Mouse (Mus musculus): ENCODE data around the gene Thpo.

DNA sequence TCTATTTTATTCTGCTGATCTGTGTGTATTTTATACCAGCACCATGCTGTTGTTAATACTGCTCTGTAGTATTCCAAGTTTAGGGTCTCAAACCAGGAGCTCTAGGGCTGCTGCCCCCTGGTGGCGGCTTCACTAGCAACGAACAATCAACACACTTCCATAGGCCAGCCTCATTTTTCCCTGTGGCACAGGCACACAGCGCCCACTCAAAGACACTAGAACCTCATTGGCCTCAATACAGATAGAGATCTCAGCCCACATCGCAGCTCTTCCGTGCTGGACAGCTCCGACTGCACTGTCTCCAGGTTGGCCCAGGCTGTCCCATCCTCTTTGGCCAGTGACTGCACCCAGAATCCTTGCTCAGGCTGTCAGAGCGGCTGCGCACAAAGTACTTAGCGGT is 30.9 kb upstream of the Thpo start:
- peak; percentile 74 for TF ChIP-seq CTCF (IDR thresholded peaks at IDR 0.05; ENCODE audit: low read depth)
- no peak for TF ChIP-seq EP300 (IDR thresholded peaks at IDR 0.05; ENCODE audit: low read depth)

All from liver, postnatal 0 days (tissue).